Mouse (Mus musculus) cortical plate, adult 2 months (tissue): ENCODE results near the gene Trim6.

Experiments
- CTCF ChIP-seq: fragments of 200-500 bp; IDR thresholded peaks from 2 replicates; pipeline ENCODE4 v1.5.1; 2011; ENCODE audit warnings: mild to moderate bottlenecking, control low read depth, low read length; ENCODE audit not compliant: insufficient read depth; ENCODE audit errors: extremely low read depth
- POLR2A ChIP-seq: fragments of 200-500 bp; IDR thresholded peaks from 2 replicates; pipeline ENCODE4 v1.6.1; 2011; ENCODE audit warnings: mild to moderate bottlenecking, low read length, control low read depth; ENCODE audit not compliant: insufficient read depth; ENCODE audit errors: extremely low read depth

DNA sequence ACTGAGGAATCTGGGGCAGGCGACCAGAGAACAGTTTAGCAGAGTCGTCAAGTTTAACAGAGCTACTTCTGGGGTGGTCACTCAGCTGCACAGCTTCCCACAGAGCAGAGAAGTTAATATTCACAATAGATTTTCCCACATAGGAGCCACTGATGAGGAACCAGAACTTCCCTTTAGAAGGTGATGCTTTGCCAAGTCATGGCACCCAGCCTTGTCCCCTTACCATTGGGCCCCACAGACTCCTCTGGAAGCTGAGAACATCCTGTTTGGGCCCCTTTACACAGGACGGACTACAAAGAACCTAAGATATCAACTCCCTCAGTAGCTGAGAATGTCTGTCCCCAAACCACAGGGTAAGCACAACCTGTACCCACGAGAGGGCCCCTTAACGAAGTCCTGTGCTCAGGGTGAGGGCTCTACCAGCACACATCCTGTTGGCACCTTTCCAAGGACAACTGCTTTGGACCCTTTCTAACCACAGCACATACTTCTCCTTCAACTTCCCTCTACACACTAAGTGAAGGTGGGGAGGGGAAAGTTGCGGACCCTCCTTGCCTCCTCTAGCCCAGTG, 48.9 kb upstream of the Trim6 start:
- TF ChIP-seq CTCF (no peak), POLR2A (no peak)
